Mouse (Mus musculus) CH12.LX (cell line): ENCODE measurements at regions not wholly inside any gene's neighbourhood (a gene's known extent, or its start where the extent isn't known, plus 50 kb on each side); places are given as distances from the start of the nearest gene placed in this dataset.
A peak's percentile ranks its signal among the peaks of the same experiment; 100 is the strongest.

Source experiments
- CTCF ChIP-seq, 2 experiments: IDR thresholded peaks in 1 of 2; conservative IDR thresholded peaks in 1 of 2; 2 replicates each; pipeline ENCODE4 v1.5.1; 2011 to 2012; ENCODE audit warnings: low read depth in 2 of 2, low read length in 2 of 2, improper control_type of control experiment in 1 of 2, inconsistent platforms in 1 of 2, mild to moderate bottlenecking in 1 of 2, moderate library complexity in 1 of 2
- GABPA ChIP-seq: IDR thresholded peaks from 2 replicates; pipeline ENCODE4 v1.6.1; 2012; ENCODE audit warnings: low read depth, low read length, improper control_type of control experiment, inconsistent platforms; ENCODE audit not compliant: insufficient replicate concordance
- MAFK ChIP-seq: IDR thresholded peaks from 2 replicates; pipeline ENCODE4 v1.6.1; 2011; ENCODE audit warnings: low read length, improper control_type of control experiment; ENCODE audit not compliant: insufficient replicate concordance
- NELFE ChIP-seq: IDR thresholded peaks from 2 replicates; pipeline ENCODE4 v1.6.1; 2011; ENCODE audit warnings: low read depth, low read length, improper control_type of control experiment
- POLR2A ChIP-seq: IDR thresholded peaks from 2 replicates; pipeline ENCODE4 v1.6.1; 2011; ENCODE audit warnings: low read depth, mild to moderate bottlenecking, improper control_type of control experiment, low read length
- RCOR1 ChIP-seq: conservative IDR thresholded peaks from 2 replicates; pipeline ENCODE4 v1.6.1; 2012; ENCODE audit warnings: low read depth, mild to moderate bottlenecking, inconsistent platforms, low read length, improper control_type of control experiment

- TF ChIP-seq RCOR1 (no peak), GABPA (no peak), POLR2A (no peak), NELFE (no peak), MAFK (no peak), CTCF (conservative IDR thresholded peaks at IDR 0.05 in 1 of 2, IDR thresholded peaks at IDR 0.05 in 1 of 2; ENCODE audit: low read depth in 2 of 2, low read length in 2 of 2) (peak in 1 of 2 experiments; percentile 60; a peak in 2 of 4 replicates)
Measured at GRCm38 (mm10) chr17:79471639-79472038, 116.7 kb upstream of the Cdc42ep3 start.
